ENCODE assay signal across 9 mouse cellular contexts in genomic region chr14:39471236-39471981, GRCm38 (mm10). TPM values are rescaled to one million over a fixed set of nuclear protein-coding genes. Genes with fewer than 3 reads are reported as not detected.
DNase-seq lines count a peak whose midpoint lies in the region; ATAC-seq and TF ChIP-seq lines count a peak whose summit lies in the region.
"Had no signal": no experiment of that assay in that cellular context is flagged by ENCODE, and none has a peak within 500 bp of the region (broad histone marks: within the 10 kb centered on the region; RNA-seq: fewer than 3 reads in every experiment).

No protein-coding gene starts in this region.

- no peaks in the 10 kb centered on the region for H3K36me3 ChIP-seq in kidney, embryonic 14.5 days (ENCODE audit: control insufficient read depth, insufficient read depth, low read length)
- H3K36me3 ChIP-seq in forebrain, embryonic 13.5 days (ENCODE audit: poor library complexity, severe bottlenecking), result no peaks in the 10 kb centered on the region
- H3K36me3 ChIP-seq in midbrain, embryonic 15.5 days (replicated peaks), result no peaks in the 10 kb centered on the region

- peaks cover 61% of the 10 kb centered on the region for H3K27me3 ChIP-seq in kidney, embryonic 14.5 days (ENCODE audit: control insufficient read depth, insufficient read depth, low read length)
- no peaks in the 10 kb centered on the region; the same call in 1 of the 2 replicates for H3K27me3 ChIP-seq in cerebellum, adult 2 months (ENCODE audit: control insufficient read depth, insufficient read depth, low read length)
- H3K27me3 ChIP-seq in forebrain, embryonic 13.5 days, result peaks cover 17% of the 10 kb centered on the region
- no peaks in the 10 kb centered on the region for H3K27me3 ChIP-seq in midbrain, embryonic 15.5 days (replicated peaks)

- 0 out of 2 replicates have a peak, but pooled peaks have one; percentile 33 for ATAC-seq in kidney, embryonic 14.5 days (ENCODE audit: low FRiP score, low TSS enrichment)
- peak; percentile 36 for ATAC-seq in forebrain, embryonic 13.5 days
- ATAC-seq in midbrain, embryonic 15.5 days (replicated peaks), result peak; percentile 17; the same call in 1 of the 2 replicates

- no peak for DNase-seq in kidney, adult 9 months
- DNase-seq in cerebellum, adult 2 months, result peak in 1 of 2 experiments; percentile 44
- DNase-seq in gastrocnemius, adult 18-20 months (ENCODE audit: low spot score), result no peak
- no peak for DNase-seq in lung, postnatal 36 days
- DNase-seq in kidney, postnatal 36 days, result no peak

- H3K27ac ChIP-seq in kidney, embryonic 14.5 days (ENCODE audit: low read depth, low read length), result no peak overlapping the region
- no peak overlapping the region for H3K27ac ChIP-seq in cerebellum, adult 2 months (ENCODE audit: insufficient read depth, low read length)
- no peak overlapping the region for H3K27ac ChIP-seq in forebrain, embryonic 13.5 days
- H3K27ac ChIP-seq in midbrain, embryonic 15.5 days, result peak overlapping the region; percentile 97

- peak overlapping the region; percentile 85 for H3K4me2 ChIP-seq in kidney, embryonic 14.5 days (replicated peaks; ENCODE audit: low read depth, low read length)
- peak overlapping the region; percentile 91 for H3K4me2 ChIP-seq in forebrain, embryonic 13.5 days
- peak overlapping the region; percentile 70 for H3K4me2 ChIP-seq in midbrain, embryonic 15.5 days

- H3K9me3 ChIP-seq in kidney, embryonic 14.5 days (ENCODE audit: control insufficient read depth, low read length), result no peaks in the 10 kb centered on the region
- H3K9me3 ChIP-seq in forebrain, embryonic 13.5 days (replicated peaks), result no peaks in the 10 kb centered on the region
- H3K9me3 ChIP-seq in midbrain, embryonic 15.5 days, result no peaks in the 10 kb centered on the region

- H3K4me3 ChIP-seq in kidney, embryonic 14.5 days (ENCODE audit: low read length), result peak overlapping the region; percentile 50
- H3K4me3 ChIP-seq in cerebellum, adult 2 months (replicated peaks; ENCODE audit: insufficient read depth, low read depth, low read length), result peak overlapping the region; percentile 70
- H3K4me3 ChIP-seq in forebrain, embryonic 13.5 days, result peak overlapping the region; percentile 73
- H3K4me3 ChIP-seq in midbrain, embryonic 15.5 days, result peak overlapping the region; percentile 83

- WGBS in kidney, embryonic 14.5 days, result 6% methylated on average over 12 of the region's 12 CpGs
- WGBS in cerebellum, adult 2 months, result 12% methylated on average over 12 of the region's 12 CpGs
- WGBS in forebrain, embryonic 13.5 days, result 3% methylated on average over 12 of the region's 12 CpGs
- 5% methylated on average over 12 of the region's 12 CpGs for WGBS in midbrain, embryonic 15.5 days

- peak; percentile 27 for TF ChIP-seq CTCF in cerebellum, adult 2 months (IDR thresholded peaks at IDR 0.05; ENCODE audit: borderline replicate concordance, insufficient read depth, low read depth, low read length)

- H3K4me1 ChIP-seq in kidney, embryonic 14.5 days (ENCODE audit: control insufficient read depth, insufficient read depth, low read length), result 0 out of 2 replicates have a peak, but pooled peaks cover 2% of the 10 kb centered on the region
- H3K4me1 ChIP-seq in cerebellum, adult 2 months (ENCODE audit: control insufficient read depth, insufficient read depth, low read length), result no peaks in the 10 kb centered on the region
- peaks cover 26% of the 10 kb centered on the region for H3K4me1 ChIP-seq in forebrain, embryonic 13.5 days
- H3K4me1 ChIP-seq in midbrain, embryonic 15.5 days, result peaks cover 21% of the 10 kb centered on the region

- H3K9ac ChIP-seq in kidney, embryonic 14.5 days (ENCODE audit: low read depth, low read length), result no peak overlapping the region
- H3K9ac ChIP-seq in forebrain, embryonic 13.5 days, result peak overlapping the region; percentile 84
- H3K9ac ChIP-seq in midbrain, embryonic 15.5 days, result peak overlapping the region; percentile 89

- no peak for TF ChIP-seq POLR2A in cerebellum, adult 2 months (IDR thresholded peaks at IDR 0.05; ENCODE audit: borderline replicate concordance, insufficient read depth, low read length)

RNA-seq across cellular contexts. Expression of gene Nrg3, which starts 1.5 kb away (rescaled TPM):
- 1.1 and 1.3 TPM in 2 replicates for polyA plus RNA-seq in kidney, embryonic 14.5 days (2014; fragmentation: Nextera tagmentation; extraction: Ambion mirVana)
- polyA plus RNA-seq in cerebellum, adult 2 months (2012; rRNA removed), result 12.7 and 14.6 TPM in 2 replicates
- polyA plus RNA-seq in forebrain, embryonic 13.5 days (2015; fragmentation: Nextera tagmentation; extraction: Ambion mirVana), result 3.5 and 3.7 TPM in 2 replicates
- polyA plus RNA-seq in midbrain, embryonic 15.5 days (2015; fragmentation: Nextera tagmentation; extraction: Ambion mirVana), result 14.8 and 17.2 TPM in 2 replicates
- not detected for total RNA-seq in gastrocnemius, adult 18-20 months (2021)
- total RNA-seq: neutrophil, adult 5-6 weeks had no signal
